Mouse (Mus musculus) embryonic facial prominence, embryonic 12.5 days (tissue): Measurements from ENCODE around the gene Rabepk. TPM values are rescaled to one million over a fixed set of nuclear protein-coding genes. Genes with fewer than 3 reads are reported as not detected.
"Not testable (repeated sequence)": the region's sequence is repeated elsewhere in the genome, so short reads cannot be mapped to it uniquely, and the experiment has no call there.

Source experiments
- ATAC-seq: fragments of 200-750 bp; cut with Nextera tagmentation; 2 replicates; pipeline ENCODE4 v1.8.0; 2017; ENCODE audit not compliant: insufficient number of reproducible peaks, insufficient read depth, low FRiP score, low TSS enrichment
- H3K27ac ChIP-seq: fragments of 300-500 bp; sonication (generic); 2 replicates; pipeline ENCODE4 v1.5.1; 2016; ENCODE audit warnings: mild to moderate bottlenecking
- H3K27me3 ChIP-seq: fragments of 300-500 bp; sonication (generic); 2 replicates; pipeline ENCODE4 v1.6.1; 2016; ENCODE audit warnings: mild to moderate bottlenecking, moderate library complexity
- H3K36me3 ChIP-seq: fragments of 300-500 bp; sonication (generic); 2 replicates; pipeline ENCODE4 v1.6.1; 2016; ENCODE audit warnings: mild to moderate bottlenecking
- H3K4me1 ChIP-seq: fragments of 300-500 bp; sonication (generic); 2 replicates; pipeline ENCODE4 v1.6.1; 2016
- H3K4me2 ChIP-seq: fragments of 300-500 bp; sonication (generic); replicated peaks from 2 replicates; pipeline ENCODE4 v1.6.1; 2016; ENCODE audit warnings: mild to moderate bottlenecking, moderate library complexity
- H3K4me3 ChIP-seq: fragments of 300-500 bp; sonication (generic); 2 replicates; pipeline ENCODE4 v1.5.1; 2016; ENCODE audit warnings: mild to moderate bottlenecking
- H3K9ac ChIP-seq: fragments of 300-500 bp; sonication (generic); 2 replicates; pipeline ENCODE4 v1.6.1; 2016; ENCODE audit warnings: mild to moderate bottlenecking, moderate library complexity
- H3K9me3 ChIP-seq: fragments of 300-500 bp; sonication (generic); 2 replicates; pipeline ENCODE4 v1.6.1; 2016; ENCODE audit warnings: mild to moderate bottlenecking, moderate library complexity
- WGBS: fragments of 180-500 bp; shearing (Covaris S2); methylation state at CpG from one replicate; pipeline ENCODE4 v1.1.7; 2016; 5-methylcytosine and 5-hydroxymethylcytosine counted together
- polyA plus RNA-seq: library from polyadenylated mRNA; unstranded; fragments of >200 nt; fragmentation: Nextera tagmentation; extraction: Ambion mirVana; gene quantifications from 2 replicates; pipeline ENCODE4 v1.2.1, GENCODE M21; 2016

Gene Rabepk
- polyA plus RNA-seq, 1 experiment from 2014 or later = 33.7 TPM

- Histone ChIP-seq H3K4me3 (peak overlapping the region; percentile 65), H3K36me3 (peaks cover 14% of the 10 kb centered on the region; the same call in 1 of the 2 replicates), H3K4me2 (peak overlapping the region; percentile 78), H3K4me1 (peaks cover 15% of the 10 kb centered on the region), H3K27ac (peak overlapping the region; percentile 88), H3K9ac (peak overlapping the region; percentile 80)
- H3K27me3 ChIP-seq, H3K9me3 ChIP-seq: not testable (repeated sequence)
- peak; percentile 23; the same call in 1 of the 2 replicates for ATAC-seq
- WGBS = under 1% methylated on average over 32 of the region's 32 CpGs
Observed at GRCm38 (mm10) chr2:34802565-34803245, 3.0 kb upstream of the Rabepk start.

GRCm38 (mm10) chr2:34801516-34802482 is 2.1 kb upstream of the Rabepk start:
- H3K4me2 ChIP-seq = peak overlapping the region; percentile 78
- peaks cover 15% of the 10 kb centered on the region for H3K4me1 ChIP-seq
- peak overlapping the region; percentile 80 for H3K9ac ChIP-seq
- H3K4me3 ChIP-seq = peak overlapping the region; percentile 65
- 6% methylated on average over 39 of the region's 39 CpGs for WGBS
- no peaks in the 10 kb centered on the region for H3K9me3 ChIP-seq
- H3K36me3 ChIP-seq = peaks cover 13% of the 10 kb centered on the region; the same call in 1 of the 2 replicates
- peak; percentile 92 for ATAC-seq
- no peaks in the 10 kb centered on the region for H3K27me3 ChIP-seq
- peak overlapping the region; percentile 88 for H3K27ac ChIP-seq

GRCm38 (mm10) chr2:34800371-34800770 is 659 bp upstream of the Rabepk start:
- Histone ChIP-seq H3K4me3 (peak overlapping the region; percentile 57; the same call in 1 of the 2 replicates), H3K9me3 (no peaks in the 10 kb centered on the region), H3K4me2 (peak overlapping the region; percentile 65), H3K9ac (no peak overlapping the region), H3K36me3 (peaks cover 2% of the 10 kb centered on the region; the same call in 1 of the 2 replicates), H3K27me3 (no peaks in the 10 kb centered on the region), H3K4me1 (peaks cover 15% of the 10 kb centered on the region), H3K27ac (0 out of 2 replicates have a peak overlapping the region, but pooled peaks have one; percentile 71)
- 80% methylated on average over 7 of the region's 7 CpGs for WGBS
- ATAC-seq = no peak

DNA sequence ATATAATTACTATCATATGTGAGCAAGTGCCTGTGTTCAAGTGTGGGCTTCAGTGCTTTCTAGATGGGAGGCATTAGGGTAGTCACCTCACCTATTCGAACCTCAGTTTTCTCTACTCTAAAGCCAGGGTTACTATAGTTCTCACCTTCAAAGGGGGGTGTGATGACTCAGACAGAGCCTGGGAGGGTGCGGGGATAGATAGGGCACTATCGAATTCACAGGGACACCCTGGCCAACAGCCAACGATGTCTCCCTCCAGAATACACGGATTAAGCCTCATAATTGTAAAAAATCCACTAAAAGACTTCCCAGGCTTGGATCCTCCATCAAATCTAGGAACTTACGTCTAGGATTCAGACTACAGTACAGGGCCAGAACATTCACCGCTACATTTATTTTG is 4.3 kb downstream of the Rabepk start:
- Histone ChIP-seq H3K9ac (no peak overlapping the region), H3K36me3 (peaks cover 14% of the 10 kb centered on the region), H3K9me3 (no peaks in the 10 kb centered on the region), H3K27ac (no peak overlapping the region), H3K27me3 (no peaks in the 10 kb centered on the region), H3K4me3 (no peak overlapping the region), H3K4me1 (peaks cover 4% of the 10 kb centered on the region; the same call in 1 of the 2 replicates), H3K4me2 (no peak overlapping the region)
- ATAC-seq = no peak
- WGBS = 91% methylated on average over 7 of the region's 7 CpGs

- peaks cover 4% of the 10 kb centered on the region; the same call in 1 of the 2 replicates for H3K4me1 ChIP-seq
- ATAC-seq = no peak
- H3K27me3 ChIP-seq = no peaks in the 10 kb centered on the region
- H3K4me2 ChIP-seq = no peak overlapping the region
- peaks cover 21% of the 10 kb centered on the region for H3K36me3 ChIP-seq
- WGBS = 92% methylated on average over 2 of the region's 2 CpGs
- H3K9me3 ChIP-seq = no peaks in the 10 kb centered on the region
- H3K4me3 ChIP-seq = no peak overlapping the region
- H3K27ac ChIP-seq = no peak overlapping the region
- H3K9ac ChIP-seq = no peak overlapping the region
Observed at GRCm38 (mm10) chr2:34794511-34794910, 5.2 kb downstream of the Rabepk start.

DNA sequence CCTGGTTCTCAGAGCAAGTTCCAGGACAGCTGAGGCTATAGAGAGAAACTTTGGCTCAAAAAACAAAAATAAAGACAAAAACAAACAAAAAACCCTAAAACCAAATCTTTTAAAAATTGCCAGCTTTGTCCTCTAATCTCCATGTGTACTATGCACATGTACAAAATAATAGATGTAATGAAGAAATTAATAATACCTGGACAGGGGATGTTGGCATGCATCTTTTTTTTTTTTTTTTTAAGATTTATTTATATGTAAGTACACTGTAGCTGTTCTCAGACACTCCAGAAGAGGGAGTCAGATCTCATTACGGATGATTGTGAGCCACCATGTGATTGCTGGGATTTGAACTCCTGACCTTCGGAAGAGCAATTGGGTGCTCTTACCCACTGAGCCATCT is 7.2 kb downstream of the Rabepk start:
- not testable (repeated sequence) for H3K9me3 ChIP-seq, H3K4me1 ChIP-seq, H3K9ac ChIP-seq, H3K27ac ChIP-seq, H3K4me3 ChIP-seq, H3K4me2 ChIP-seq, ATAC-seq, H3K27me3 ChIP-seq
- H3K36me3 ChIP-seq = peaks cover 32% of the 10 kb centered on the region
- 93% methylated on average over 2 of the region's 2 CpGs for WGBS

- ATAC-seq = no peak
- Histone ChIP-seq H3K4me3 (no peak overlapping the region), H3K9ac (no peak overlapping the region), H3K27me3 (no peaks in the 10 kb centered on the region), H3K4me1 (no peaks in the 10 kb centered on the region), H3K27ac (no peak overlapping the region), H3K4me2 (no peak overlapping the region), H3K9me3 (no peaks in the 10 kb centered on the region), H3K36me3 (peaks cover 41% of the 10 kb centered on the region)
- 90% methylated on average over 8 of the region's 8 CpGs for WGBS
Observed at GRCm38 (mm10) chr2:34790282-34790681, 9.4 kb downstream of the Rabepk start.

DNA sequence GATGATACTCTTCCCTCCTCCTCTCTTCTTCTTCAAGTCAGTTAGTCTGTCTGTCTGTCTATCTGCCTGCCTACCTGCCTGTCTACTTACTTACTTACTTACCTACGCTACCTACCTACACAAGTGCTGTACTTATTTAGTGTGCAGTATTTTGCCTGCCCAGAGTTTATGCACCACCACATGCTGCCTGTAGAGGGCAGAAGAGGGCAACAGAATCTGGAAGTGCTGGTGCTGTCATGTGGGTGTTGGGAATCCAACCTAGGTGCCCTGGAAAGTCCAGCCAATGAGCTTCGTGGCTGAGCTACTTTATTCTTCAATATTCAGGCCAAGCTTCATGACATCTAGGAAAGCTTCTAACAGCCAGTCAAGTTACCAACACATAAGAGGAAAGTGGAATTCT is 15.6 kb downstream of the Rabepk start:
- H3K4me3 ChIP-seq = no peak overlapping the region
- 84% methylated on average over 2 of the region's 2 CpGs for WGBS
- no peak overlapping the region for H3K9ac ChIP-seq
- peaks cover 57% of the 10 kb centered on the region for H3K36me3 ChIP-seq
- H3K27ac ChIP-seq = no peak overlapping the region
- H3K4me2 ChIP-seq = no peak overlapping the region
- no peaks in the 10 kb centered on the region for H3K4me1 ChIP-seq
- no peak for ATAC-seq
- no peaks in the 10 kb centered on the region for H3K9me3 ChIP-seq
- no peaks in the 10 kb centered on the region for H3K27me3 ChIP-seq

DNA sequence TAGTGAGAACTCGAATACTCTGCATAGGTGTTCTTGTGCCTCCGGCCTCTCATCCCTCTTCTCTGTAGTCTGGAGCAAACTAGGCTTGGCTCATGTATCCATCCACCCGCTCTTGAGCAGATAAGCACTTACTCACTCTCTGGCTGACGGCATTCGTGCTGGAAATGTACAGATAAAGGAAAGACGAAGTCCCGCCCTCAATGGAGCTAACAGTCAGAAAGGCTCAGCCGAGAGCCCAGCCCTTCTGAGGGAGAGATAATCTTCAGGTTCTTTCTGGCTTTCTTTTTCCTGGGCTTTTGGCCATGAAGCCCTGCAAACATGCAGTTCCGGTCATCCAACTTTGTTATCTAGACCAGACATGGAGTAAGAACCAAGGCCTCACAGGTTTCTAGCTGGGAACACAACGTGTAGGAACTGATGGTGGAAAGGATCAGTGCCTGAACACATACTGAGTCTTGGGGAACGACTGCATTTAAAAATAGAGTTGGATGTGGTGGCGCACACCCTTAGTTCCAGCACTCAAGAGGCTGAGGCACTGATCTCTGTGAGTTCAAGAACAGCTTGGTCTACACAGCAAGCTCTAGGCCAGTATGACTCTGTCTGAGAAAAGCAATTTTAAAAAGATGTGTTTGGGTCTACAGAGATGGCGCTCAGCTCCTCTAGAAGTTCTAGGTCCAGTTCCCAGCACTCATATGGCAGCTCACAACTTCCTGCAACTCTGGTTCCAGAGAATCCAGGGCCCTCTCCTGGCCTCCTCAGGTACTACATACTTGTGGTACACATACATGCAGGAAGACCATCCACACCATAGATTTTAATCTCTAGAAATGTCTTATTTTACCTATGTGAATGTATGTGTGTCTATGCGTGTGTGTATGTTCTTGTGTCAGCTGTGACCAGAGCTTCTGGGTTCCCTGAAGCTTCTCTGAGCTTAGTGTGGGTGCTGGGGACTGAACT is 16.4 kb downstream of the Rabepk start:
- whole genome bisulfite sequencing = 91% methylated on average over 14 of the region's 14 CpGs
- ATAC-seq = no peak
- Histone ChIP-seq H3K4me2 (no peak overlapping the region), H3K9ac (no peak overlapping the region), H3K27me3 (no peaks in the 10 kb centered on the region), H3K36me3 (peaks cover 58% of the 10 kb centered on the region), H3K9me3 (no peaks in the 10 kb centered on the region), H3K4me3 (no peak overlapping the region), H3K27ac (no peak overlapping the region), H3K4me1 (no peaks in the 10 kb centered on the region)

DNA sequence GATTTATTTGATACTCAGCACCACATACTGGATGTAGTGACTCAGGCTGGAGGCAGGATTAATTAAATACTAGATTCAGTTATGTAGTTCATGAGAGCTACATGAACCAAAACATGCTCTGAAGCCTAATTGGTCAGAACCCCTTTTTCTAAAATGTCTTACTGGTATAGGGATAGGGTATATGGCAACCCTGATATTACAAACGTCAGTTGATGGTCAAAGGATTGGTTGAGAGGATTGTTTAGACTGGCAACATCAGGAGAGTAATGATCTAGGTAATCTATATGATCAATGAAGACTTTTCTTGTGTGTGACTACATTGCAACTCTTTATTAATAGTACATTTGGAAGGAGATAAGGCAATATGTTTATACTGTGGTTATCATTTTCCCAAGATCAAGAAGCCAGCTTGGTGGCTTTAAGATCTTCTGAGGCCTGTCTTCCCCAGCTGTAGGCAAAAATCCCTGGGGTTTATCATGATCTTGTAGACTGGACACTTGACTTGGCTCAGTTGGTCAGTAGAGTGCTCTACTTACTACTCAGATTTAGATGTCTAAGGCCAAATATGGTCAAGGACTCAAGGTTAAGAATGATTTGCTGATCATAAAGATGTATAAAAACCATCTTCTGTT is 22.4 kb downstream of the Rabepk start:
- no peak overlapping the region for H3K27ac ChIP-seq
- no peaks in the 10 kb centered on the region for H3K27me3 ChIP-seq
- peak overlapping the region; percentile 64 for H3K4me2 ChIP-seq
- peaks cover 69% of the 10 kb centered on the region for H3K36me3 ChIP-seq
- no peaks in the 10 kb centered on the region for H3K9me3 ChIP-seq
- no peak for ATAC-seq
- no peak overlapping the region for H3K9ac ChIP-seq
- peaks cover 42% of the 10 kb centered on the region for H3K4me1 ChIP-seq
- no peak overlapping the region for H3K4me3 ChIP-seq
- WGBS = 75% methylated on average over 1 of the region's 1 CpGs
